Mouse (Mus musculus) stomach, embryonic 14.5 days (tissue): Measurements from ENCODE around the gene Syce1l. TPM values are rescaled to one million over a fixed set of nuclear protein-coding genes. Genes with fewer than 3 reads are reported as not detected.

ENCODE experiments used
- ATAC-seq: fragments of 200-750 bp; cut with Nextera tagmentation; 2 replicates; pipeline ENCODE4 v1.8.0; 2017; ENCODE audit warnings: low read depth, moderate TSS enrichment; ENCODE audit not compliant: insufficient number of reproducible peaks, insufficient read depth, low FRiP score
- H3K27ac ChIP-seq: fragments of 300-500 bp; sonication (generic); 2 replicates; pipeline ENCODE4 v1.5.1; 2014; ENCODE audit warnings: mild to moderate bottlenecking, low read length, moderate library complexity, mixed read lengths
- H3K27me3 ChIP-seq: fragments of 300-500 bp; sonication (generic); 2 replicates; pipeline ENCODE4 v1.6.1; 2014; ENCODE audit warnings: low read length, control low read depth, mixed read lengths; ENCODE audit not compliant: control insufficient read depth, insufficient read depth
- H3K36me3 ChIP-seq: fragments of 300-500 bp; sonication (generic); 2 replicates; pipeline ENCODE4 v1.6.1; 2014; ENCODE audit warnings: mild to moderate bottlenecking, control low read depth, low read length, moderate library complexity, mixed read lengths; ENCODE audit not compliant: control insufficient read depth, insufficient read depth
- H3K4me1 ChIP-seq: fragments of 300-500 bp; sonication (generic); 2 replicates; pipeline ENCODE4 v1.6.1; 2014; ENCODE audit warnings: low read length, control low read depth, mixed read lengths; ENCODE audit not compliant: control insufficient read depth, insufficient read depth
- H3K4me2 ChIP-seq: fragments of 300-500 bp; sonication (generic); replicated peaks from 2 replicates; pipeline ENCODE4 v1.6.1; 2014; ENCODE audit warnings: low read depth, low read length, control low read depth
- H3K4me3 ChIP-seq: fragments of 300-500 bp; sonication (generic); 2 replicates; pipeline ENCODE4 v1.5.1; 2014; ENCODE audit warnings: low read depth, low read length, control low read depth
- H3K9ac ChIP-seq: fragments of 300-500 bp; sonication (generic); replicated peaks from 2 replicates; pipeline ENCODE4 v1.6.1; 2014; ENCODE audit warnings: low read depth, mild to moderate bottlenecking, control low read depth, low read length, moderate library complexity, mixed read lengths
- H3K9me3 ChIP-seq: fragments of 300-500 bp; sonication (generic); 2 replicates; pipeline ENCODE4 v1.6.1; 2016; ENCODE audit warnings: low read depth, low read length, control low read depth; ENCODE audit not compliant: control insufficient read depth
- WGBS: fragments of 180-500 bp; shearing (Covaris S2); extraction: QIAGEN DNeasy Blood & Tissue Kit; methylation state at CpG from one replicate; pipeline ENCODE4 v1.1.7; 2014; 5-methylcytosine and 5-hydroxymethylcytosine counted together
- polyA plus RNA-seq: library from polyadenylated mRNA; unstranded; fragments of >200 nt; fragmentation: Nextera tagmentation; extraction: Ambion mirVana; gene quantifications from 2 replicates; pipeline ENCODE4 v1.2.1, GENCODE M21; 2014

Syce1l gene
- polyA plus RNA-seq, 1 experiment from 2014 or later: not detected

DNA sequence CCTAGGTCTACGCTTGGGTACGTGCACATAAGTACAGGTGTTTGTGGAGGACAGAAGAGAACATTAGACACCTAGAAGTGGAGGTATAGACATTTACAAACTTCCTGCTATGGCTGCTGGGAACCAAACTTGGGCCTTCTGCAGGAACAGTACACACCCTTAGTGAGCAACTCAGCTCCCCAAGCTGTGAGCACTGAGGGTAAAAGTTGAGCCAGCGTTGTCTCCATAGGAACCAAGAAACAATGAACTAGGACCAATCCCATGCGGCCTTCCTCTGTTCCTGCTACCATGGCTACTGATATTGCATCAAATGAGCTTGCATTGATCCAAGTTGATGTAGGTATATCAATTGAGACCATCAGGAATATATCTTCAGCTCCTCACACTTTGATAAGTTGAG, 22.0 kb downstream of the Syce1l start:
- Histone ChIP-seq H3K4me3 (no peak overlapping the region), H3K27me3 (no peaks in the 10 kb centered on the region), H3K4me1 (0 out of 2 replicates have a peak, but pooled peaks cover 2% of the 10 kb centered on the region), H3K27ac (no peak overlapping the region), H3K9ac (no peak overlapping the region), H3K36me3 (no peaks in the 10 kb centered on the region), H3K4me2 (no peak overlapping the region), H3K9me3 (no peaks in the 10 kb centered on the region)
- WGBS: 69% methylated on average over 4 of the region's 4 CpGs
- ATAC-seq: no peak

DNA sequence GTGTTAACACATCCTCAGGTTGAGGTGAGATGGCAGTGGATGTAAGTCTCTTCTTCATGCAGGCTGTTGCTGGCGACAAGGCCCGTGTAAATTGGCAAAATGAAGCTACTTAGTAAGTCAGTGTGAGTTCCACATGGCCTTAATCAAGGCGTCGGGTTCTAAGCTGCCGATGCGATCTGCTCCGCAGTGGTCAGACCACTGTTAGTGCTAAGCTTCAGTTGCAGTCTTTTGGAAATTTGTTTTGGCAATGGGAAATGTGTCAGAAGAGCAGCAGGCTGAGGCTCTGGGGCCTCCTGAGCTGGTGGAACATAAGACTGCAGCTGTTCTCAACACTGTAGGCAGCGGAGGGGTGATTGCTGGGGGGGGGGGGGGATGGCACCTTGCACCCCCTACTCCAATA, 22.9 kb downstream of the Syce1l start:
- no peak overlapping the region for H3K4me3 ChIP-seq
- 59% methylated on average over 8 of the region's 8 CpGs for WGBS
- no peaks in the 10 kb centered on the region for H3K27me3 ChIP-seq
- H3K36me3 ChIP-seq: no peaks in the 10 kb centered on the region
- H3K27ac ChIP-seq: no peak overlapping the region
- H3K9ac ChIP-seq: no peak overlapping the region
- no peak overlapping the region for H3K4me2 ChIP-seq
- ATAC-seq: no peak
- no peaks in the 10 kb centered on the region for H3K9me3 ChIP-seq
- H3K4me1 ChIP-seq: 0 out of 2 replicates have a peak, but pooled peaks cover 2% of the 10 kb centered on the region

DNA sequence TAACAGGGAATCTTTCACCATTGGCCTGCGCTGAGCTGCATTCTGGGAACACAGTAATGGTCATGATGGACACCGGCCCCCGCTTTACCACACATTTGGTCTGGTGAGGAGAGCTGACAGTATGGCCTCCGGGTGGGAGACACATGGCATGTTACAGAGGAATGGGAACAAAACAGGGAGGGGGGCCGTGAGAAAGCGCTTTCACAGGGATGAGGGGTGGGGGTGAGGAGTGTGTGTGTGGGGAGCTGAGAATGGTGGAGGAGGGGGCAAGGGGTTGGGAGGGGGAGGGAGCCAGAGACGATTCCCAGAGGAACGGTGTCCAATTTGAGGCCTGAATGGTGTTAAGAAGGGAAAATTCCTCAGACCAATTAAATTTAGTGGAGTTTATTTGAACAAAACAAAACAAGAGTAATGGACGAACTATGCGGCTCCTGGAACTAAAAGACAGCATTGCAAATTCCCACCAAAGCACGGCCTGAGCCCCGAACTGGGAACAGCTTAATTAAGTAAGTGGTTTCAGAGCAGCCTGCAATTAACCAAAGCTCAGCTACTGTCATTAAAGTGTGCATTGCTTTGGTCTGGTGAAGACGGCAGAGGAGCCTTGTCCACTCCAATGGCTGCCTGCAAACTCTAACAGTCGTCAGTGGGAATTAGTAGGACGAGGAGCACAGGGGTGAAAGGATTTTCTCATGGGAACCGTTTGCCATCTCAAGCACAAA, 23.9 kb downstream of the Syce1l start:
- Histone ChIP-seq H3K27me3 (no peaks in the 10 kb centered on the region), H3K4me1 (0 out of 2 replicates have a peak, but pooled peaks cover 2% of the 10 kb centered on the region), H3K9ac (no peak overlapping the region), H3K36me3 (no peaks in the 10 kb centered on the region), H3K27ac (no peak overlapping the region), H3K4me3 (no peak overlapping the region), H3K4me2 (no peak overlapping the region), H3K9me3 (no peaks in the 10 kb centered on the region)
- 57% methylated on average over 16 of the region's 16 CpGs for WGBS
- no peak for ATAC-seq

DNA sequence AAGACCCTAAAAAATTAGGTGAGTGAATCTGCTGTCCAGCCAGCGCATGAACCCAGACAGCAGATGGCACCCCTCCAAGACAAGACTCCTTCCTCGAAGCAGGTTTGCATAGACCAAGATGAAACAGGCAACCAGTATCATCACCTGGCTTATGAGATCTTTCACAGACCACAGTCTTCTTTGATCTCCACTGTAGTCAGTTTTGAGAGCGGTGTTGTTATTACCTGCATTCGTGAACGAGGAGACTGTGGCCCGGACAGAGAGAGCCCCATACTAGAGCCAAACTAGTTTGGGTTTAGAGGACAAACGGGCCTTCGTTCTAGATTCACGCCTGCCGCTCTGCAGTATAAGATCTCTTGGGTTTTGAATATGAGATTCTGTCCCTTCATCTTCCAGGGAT, 26.9 kb downstream of the Syce1l start:
- H3K9ac ChIP-seq: no peak overlapping the region
- H3K27ac ChIP-seq: no peak overlapping the region
- H3K27me3 ChIP-seq: no peaks in the 10 kb centered on the region
- H3K4me2 ChIP-seq: no peak overlapping the region
- no peak for ATAC-seq
- no peaks in the 10 kb centered on the region for H3K36me3 ChIP-seq
- no peak overlapping the region for H3K4me3 ChIP-seq
- H3K4me1 ChIP-seq: 0 out of 2 replicates have a peak, but pooled peaks cover 2% of the 10 kb centered on the region
- H3K9me3 ChIP-seq: no peaks in the 10 kb centered on the region
- 73% methylated on average over 10 of the region's 10 CpGs for WGBS

DNA sequence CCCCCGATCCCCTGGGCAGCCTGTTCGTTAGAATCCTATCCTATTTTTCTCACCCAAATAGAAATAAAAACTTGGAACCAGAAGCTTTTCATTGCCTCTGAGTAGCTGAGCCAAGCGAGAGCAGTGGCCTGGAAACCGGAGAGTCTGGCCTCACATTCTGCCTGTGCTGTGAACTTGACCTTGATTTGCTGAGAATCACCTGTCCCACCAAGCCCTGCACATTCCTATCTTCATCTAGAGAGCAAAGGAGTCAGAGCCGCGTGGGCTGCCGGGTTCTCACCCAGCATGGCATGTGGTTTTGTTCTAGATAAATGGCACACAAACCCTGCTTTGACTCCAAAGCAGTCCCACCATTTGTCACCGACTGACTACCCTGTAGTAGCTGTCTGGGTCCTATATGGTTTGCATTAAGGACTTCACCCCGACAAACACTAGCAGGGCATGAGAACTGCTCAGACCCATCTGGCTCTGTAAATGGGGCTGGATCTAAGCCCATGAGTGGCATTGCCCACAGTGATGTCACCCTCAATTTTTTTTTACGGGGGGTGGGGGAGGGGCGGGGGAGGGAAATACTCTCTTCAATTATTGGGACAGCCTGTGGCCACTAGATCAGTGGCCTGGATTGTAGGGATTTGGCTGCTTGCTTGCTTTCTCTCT, 29.7 kb downstream of the Syce1l start:
- no peaks in the 10 kb centered on the region for H3K36me3 ChIP-seq
- H3K4me1 ChIP-seq: no peaks in the 10 kb centered on the region
- no peak overlapping the region for H3K4me3 ChIP-seq
- no peak overlapping the region for H3K9ac ChIP-seq
- H3K27me3 ChIP-seq: no peaks in the 10 kb centered on the region
- no peak overlapping the region for H3K27ac ChIP-seq
- no peak overlapping the region for H3K4me2 ChIP-seq
- 75% methylated on average over 11 of the region's 11 CpGs for WGBS
- ATAC-seq: no peak
- H3K9me3 ChIP-seq: no peaks in the 10 kb centered on the region

DNA sequence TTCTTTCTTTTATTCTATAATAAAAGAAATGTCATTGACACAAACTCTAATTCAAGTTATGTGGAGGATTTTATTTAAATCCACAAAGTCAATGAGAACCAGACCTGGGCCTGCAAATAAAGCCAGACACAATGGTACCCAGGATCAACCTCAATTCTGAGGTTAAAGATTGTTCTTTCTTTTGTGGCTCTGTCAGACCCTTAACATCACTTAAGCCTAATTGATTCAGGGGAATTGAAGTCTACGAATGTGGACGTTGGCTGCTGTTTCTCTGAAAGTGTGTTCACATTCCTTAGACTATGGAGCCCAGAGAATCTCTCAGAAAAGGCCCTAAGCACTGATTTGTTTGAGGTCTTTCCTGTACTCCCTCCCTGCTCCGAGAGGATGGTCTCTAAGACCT, 30.3 kb downstream of the Syce1l start:
- no peak overlapping the region for H3K4me2 ChIP-seq
- no peaks in the 10 kb centered on the region for H3K27me3 ChIP-seq
- H3K4me3 ChIP-seq: no peak overlapping the region
- H3K9me3 ChIP-seq: no peaks in the 10 kb centered on the region
- H3K9ac ChIP-seq: no peak overlapping the region
- no peaks in the 10 kb centered on the region for H3K36me3 ChIP-seq
- H3K27ac ChIP-seq: no peak overlapping the region
- no peaks in the 10 kb centered on the region for H3K4me1 ChIP-seq
- no peak for ATAC-seq
- WGBS: 47% methylated on average over 3 of the region's 3 CpGs

DNA sequence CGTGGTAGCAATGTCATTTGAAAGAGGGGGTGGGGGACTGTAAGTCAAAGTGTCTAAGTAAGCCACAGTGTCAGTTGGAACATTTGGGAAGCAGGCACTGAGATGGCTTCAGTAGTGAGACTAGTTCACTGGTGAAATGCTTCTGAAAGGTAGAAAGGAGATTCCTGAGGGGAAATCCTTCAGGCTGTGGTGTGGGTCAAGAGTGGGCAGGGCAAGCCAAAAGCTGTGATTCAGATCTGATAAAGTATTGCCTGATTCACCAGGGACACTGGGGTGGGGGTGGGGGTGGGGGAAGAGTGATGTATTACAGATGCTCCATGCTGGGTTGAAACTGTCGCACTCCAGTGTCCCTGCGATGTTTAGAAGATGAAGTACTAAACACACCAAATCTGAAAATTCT, 31.6 kb downstream of the Syce1l start:
- H3K9me3 ChIP-seq: no peaks in the 10 kb centered on the region
- ATAC-seq: no peak
- H3K27me3 ChIP-seq: no peaks in the 10 kb centered on the region
- 49% methylated on average over 3 of the region's 3 CpGs for WGBS
- H3K4me3 ChIP-seq: no peak overlapping the region
- H3K4me2 ChIP-seq: no peak overlapping the region
- H3K9ac ChIP-seq: no peak overlapping the region
- no peaks in the 10 kb centered on the region for H3K36me3 ChIP-seq
- no peak overlapping the region for H3K27ac ChIP-seq
- H3K4me1 ChIP-seq: no peaks in the 10 kb centered on the region

DNA sequence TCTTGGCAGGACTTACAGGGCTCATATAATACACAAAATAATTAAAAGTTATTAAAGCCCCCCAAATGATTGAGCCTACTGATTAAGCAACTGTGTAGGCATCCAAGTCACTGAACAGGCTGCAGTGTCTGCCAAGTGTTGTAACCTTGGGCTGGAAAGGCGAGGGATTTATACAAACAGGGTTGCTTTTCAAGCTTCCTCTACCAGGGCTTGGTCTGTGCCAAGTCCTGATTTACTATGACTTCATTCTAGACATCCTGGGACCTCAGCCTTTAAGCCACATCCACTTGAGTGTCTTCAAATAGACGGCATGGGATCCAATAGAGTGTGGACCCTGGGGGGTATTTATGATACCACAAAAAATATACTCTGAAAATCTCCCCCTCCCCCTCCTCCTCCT, 32.3 kb downstream of the Syce1l start:
- H3K27me3 ChIP-seq: no peaks in the 10 kb centered on the region
- H3K9me3 ChIP-seq: no peaks in the 10 kb centered on the region
- WGBS: 75% methylated on average over 2 of the region's 2 CpGs
- no peak for ATAC-seq
- H3K27ac ChIP-seq: no peak overlapping the region
- no peak overlapping the region for H3K9ac ChIP-seq
- H3K4me3 ChIP-seq: no peak overlapping the region
- no peaks in the 10 kb centered on the region for H3K4me1 ChIP-seq
- no peak overlapping the region for H3K4me2 ChIP-seq
- no peaks in the 10 kb centered on the region for H3K36me3 ChIP-seq
